Mouse (Mus musculus): ENCODE measurements around the gene Ube2q2.
A peak's percentile ranks its signal among the peaks of the same experiment; 100 is the strongest.
"Not testable (repeated sequence)": the region's sequence is repeated elsewhere in the genome, so short reads cannot be mapped to it uniquely, and the experiment has no call there.

Ube2q2 gene

GRCm38 (mm10) chr9:55241863-55242685, 93.4 kb downstream of the Ube2q2 start:
- peak; percentile 17 for DNase-seq (ENCODE audit: low spot score)

- DNase-seq (ENCODE audit: low spot score): no peak
Observed at GRCm38 (mm10) chr9:55243280-55243679, 94.6 kb downstream of the Ube2q2 start.

DNA sequence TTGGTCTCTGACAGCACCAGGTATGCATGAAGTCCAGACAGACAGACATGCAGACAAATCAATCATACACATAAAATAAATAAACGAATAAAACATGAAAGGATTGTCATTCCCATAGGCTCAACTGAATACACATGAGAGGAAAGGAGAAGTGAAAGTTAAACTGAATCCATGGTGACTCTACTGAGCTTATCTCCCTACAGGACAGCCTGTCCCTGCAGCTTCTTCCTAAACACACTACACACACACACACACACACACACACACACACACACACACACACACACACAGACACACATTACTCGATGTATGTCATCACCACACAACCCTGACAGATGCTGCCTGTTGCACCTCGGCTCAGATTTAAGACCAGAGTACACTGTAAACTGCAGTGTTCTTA, 95.4 kb downstream of the Ube2q2 start:
- DNase-seq (ENCODE audit: low spot score): no peak

DNA sequence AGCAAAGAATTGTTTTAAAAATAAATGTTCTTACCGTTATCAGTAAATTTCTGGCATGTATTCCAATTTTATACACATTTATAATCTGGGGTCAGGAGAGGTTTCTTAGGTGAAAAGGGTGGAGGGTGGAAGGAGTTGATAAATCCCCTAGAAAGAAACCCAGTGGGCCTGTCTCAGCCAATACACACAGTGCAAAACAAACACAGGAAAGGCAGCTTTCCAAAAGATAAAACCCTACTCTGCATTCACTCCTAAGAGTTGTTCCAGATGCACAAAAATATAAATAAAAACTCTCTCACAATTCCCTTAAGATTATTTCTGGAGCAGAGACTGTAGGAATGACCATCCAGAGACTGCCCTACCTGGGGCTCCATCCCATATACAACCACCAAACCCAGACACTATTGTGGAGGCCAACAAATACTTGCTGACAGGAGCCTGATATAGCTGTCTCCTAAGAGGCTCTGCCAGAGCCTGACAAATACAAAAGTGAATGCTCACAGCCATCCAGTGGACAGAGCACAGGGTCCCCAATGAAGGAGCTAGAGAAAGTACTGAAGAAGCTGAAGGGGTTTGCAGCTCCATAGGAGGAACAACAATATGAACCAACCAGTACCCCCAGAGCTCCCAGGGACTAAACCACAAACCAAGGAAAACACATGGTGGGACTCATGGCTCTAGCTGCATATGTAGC, 96.5 kb downstream of the Ube2q2 start:
- not testable (repeated sequence) for DNase-seq (ENCODE audit: low spot score)

- DNase-seq (ENCODE audit: low spot score): no peak
Observed at GRCm38 (mm10) chr9:55246440-55246839, 97.8 kb downstream of the Ube2q2 start.

DNA sequence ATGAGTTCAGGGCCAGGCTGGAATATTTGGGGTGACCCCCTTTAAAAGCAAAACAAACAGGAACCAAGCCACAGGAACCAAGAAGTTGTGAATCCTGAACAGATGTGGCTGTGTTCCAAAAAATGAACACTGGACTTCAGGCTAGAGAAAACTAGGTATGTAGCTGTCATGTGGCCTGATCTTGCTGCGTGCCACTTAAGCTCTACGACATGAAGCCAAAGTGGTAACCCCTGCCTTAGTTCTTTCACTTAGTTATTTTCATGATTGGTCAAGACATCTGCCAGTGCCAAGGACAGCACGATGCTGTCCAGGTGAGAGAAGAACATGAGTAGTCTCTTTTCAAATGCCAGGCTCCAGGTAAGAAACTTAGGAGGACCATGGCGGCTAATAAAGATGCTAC, 98.3 kb downstream of the Ube2q2 start:
- no peak for DNase-seq (ENCODE audit: low spot score)

DNA sequence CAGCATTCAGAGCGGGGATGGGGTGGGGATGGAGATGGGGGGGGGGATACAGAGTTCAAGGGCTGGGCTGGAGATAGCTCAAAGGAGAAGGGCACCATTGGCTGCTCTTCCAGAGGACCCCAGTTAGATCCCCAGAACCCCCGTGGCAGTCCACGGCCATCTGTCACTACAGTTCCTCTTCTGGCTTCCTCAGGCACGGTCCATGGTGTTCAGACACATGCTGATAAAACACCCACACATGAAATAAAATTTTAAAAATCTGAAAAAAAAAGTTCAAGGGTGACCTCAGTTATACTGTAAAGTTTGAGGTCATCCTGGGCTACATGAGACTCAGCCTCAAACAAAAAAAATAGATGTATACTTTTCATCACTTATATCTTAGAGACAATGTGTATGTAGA, 99.8 kb downstream of the Ube2q2 start:
- no peak for DNase-seq (ENCODE audit: low spot score)

DNA sequence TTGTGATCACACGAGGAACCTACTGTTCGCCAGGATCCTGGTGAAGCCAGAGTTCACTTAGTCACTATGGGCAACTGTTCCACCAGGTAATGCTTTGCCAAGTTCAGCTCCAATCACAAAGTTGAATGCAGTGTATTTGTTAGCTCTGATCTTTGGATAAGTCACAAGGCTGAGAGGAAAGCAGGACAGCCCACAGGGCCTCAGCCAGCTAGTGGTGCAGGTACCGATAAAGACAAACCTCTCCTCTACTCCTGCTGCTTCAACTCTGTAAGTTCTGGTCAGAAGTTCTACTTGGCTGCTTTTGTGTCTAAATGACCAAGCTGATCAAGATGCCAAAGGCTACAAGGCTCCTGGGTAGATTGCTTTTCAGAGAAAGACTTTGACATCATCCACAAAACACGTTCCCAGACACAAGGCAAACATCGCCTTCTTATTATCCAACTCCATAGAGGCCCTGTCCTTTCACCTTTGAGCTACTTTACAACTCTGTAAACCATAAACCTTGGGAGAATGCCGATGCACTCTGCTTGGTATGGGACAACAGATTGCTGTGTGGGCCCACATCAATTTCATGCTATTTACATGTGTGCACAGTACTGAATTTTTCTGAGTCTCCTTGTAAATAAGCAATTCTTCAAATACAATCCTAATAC, 102.1 kb downstream of the Ube2q2 start:
- no peak for DNase-seq (ENCODE audit: low spot score)

GRCm38 (mm10) chr9:55252097-55252496, 103.4 kb downstream of the Ube2q2 start:
- DNase-seq (ENCODE audit: low spot score): not testable (repeated sequence)

DNA sequence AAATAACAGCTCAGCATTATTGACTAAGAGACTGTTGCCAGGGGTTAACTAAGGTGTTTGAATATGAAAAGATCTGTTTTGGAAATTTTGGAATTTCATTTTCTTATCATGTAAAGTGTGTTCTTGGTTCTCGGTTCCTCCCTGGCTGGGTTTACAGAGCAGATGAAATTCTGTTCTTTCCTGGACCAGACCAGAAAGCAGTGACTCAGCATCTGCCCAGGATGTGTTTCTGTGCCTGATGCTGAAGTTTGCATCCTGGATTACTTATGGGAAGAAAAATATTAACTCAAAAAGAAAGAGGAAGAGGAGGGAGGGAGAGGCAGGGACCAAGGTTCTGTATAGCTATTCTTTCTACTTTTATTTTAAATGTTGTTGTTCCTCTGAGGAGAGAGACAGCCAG, 105.2 kb downstream of the Ube2q2 start:
- no peak for DNase-seq (ENCODE audit: low spot score)

- no peak for DNase-seq (ENCODE audit: low spot score)
Observed at GRCm38 (mm10) chr9:55255056-55255455, 106.4 kb downstream of the Ube2q2 start.

GRCm38 (mm10) chr9:55255604-55256003, 107.0 kb downstream of the Ube2q2 start:
- no peak for DNase-seq (ENCODE audit: low spot score)

GRCm38 (mm10) chr9:55257105-55257504, 108.5 kb downstream of the Ube2q2 start:
- no peak for DNase-seq (ENCODE audit: low spot score)

Measured in retina, embryonic 14.5 days (tissue).